Mouse (Mus musculus) hindbrain, embryonic 16.5 days (tissue): ENCODE results near the gene Cdkal1. TPM values are rescaled to one million over a fixed set of nuclear protein-coding genes. Genes with fewer than 3 reads are reported as not detected.
A peak's percentile ranks its signal among the peaks of the same experiment; 100 is the strongest.

Source experiments
- ATAC-seq: fragments of 200-750 bp; cut with Nextera tagmentation; 2 replicates; pipeline ENCODE4 v1.8.0; 2017; ENCODE audit warnings: moderate TSS enrichment, moderate library complexity
- H3K27ac ChIP-seq: fragments of 300-500 bp; sonication (generic); 2 replicates; pipeline ENCODE4 v1.5.1; 2014; ENCODE audit warnings: low read depth, mild to moderate bottlenecking, control low read depth, low read length, moderate library complexity
- H3K27me3 ChIP-seq: fragments of 300-500 bp; sonication (generic); replicated peaks from 2 replicates; pipeline ENCODE4 v1.6.1; 2014; ENCODE audit warnings: low read length; ENCODE audit not compliant: control insufficient read depth, insufficient read depth
- H3K36me3 ChIP-seq: fragments of 300-500 bp; sonication (generic); 2 replicates; pipeline ENCODE4 v1.6.1; 2014; ENCODE audit warnings: mild to moderate bottlenecking, low read length, moderate library complexity, mixed read lengths; ENCODE audit not compliant: control insufficient read depth, insufficient read depth
- H3K4me1 ChIP-seq: fragments of 300-500 bp; sonication (generic); 2 replicates; pipeline ENCODE4 v1.6.1; 2014; ENCODE audit warnings: low read depth, low read length; ENCODE audit not compliant: control insufficient read depth, insufficient read depth
- H3K4me2 ChIP-seq: fragments of 300-500 bp; sonication (generic); 2 replicates; pipeline ENCODE4 v1.6.1; 2014; ENCODE audit warnings: mild to moderate bottlenecking, low read length, control low read depth, moderate library complexity
- H3K4me3 ChIP-seq: fragments of 300-500 bp; sonication (generic); 2 replicates; pipeline ENCODE4 v1.5.1; 2014; ENCODE audit warnings: mild to moderate bottlenecking, low read length, control low read depth, moderate library complexity
- H3K9ac ChIP-seq: fragments of 300-500 bp; sonication (generic); 2 replicates; pipeline ENCODE4 v1.6.1; 2014; ENCODE audit warnings: low read depth, mild to moderate bottlenecking, control low read depth, low read length, moderate library complexity
- H3K9me3 ChIP-seq: fragments of 300-500 bp; sonication (generic); 2 replicates; pipeline ENCODE4 v1.6.1; 2014; ENCODE audit warnings: mild to moderate bottlenecking, low read length, moderate library complexity; ENCODE audit not compliant: control insufficient read depth
- WGBS: fragments of 180-500 bp; shearing (Covaris S2); extraction: QIAGEN DNeasy Blood & Tissue Kit; methylation state at CpG from one replicate; pipeline ENCODE4 v1.1.7; 2014; 5-methylcytosine and 5-hydroxymethylcytosine counted together
- polyA plus RNA-seq: library from polyadenylated mRNA; unstranded; fragments of >200 nt; fragmentation: Nextera tagmentation; extraction: Ambion mirVana; gene quantifications from 2 replicates; pipeline ENCODE4 v1.2.1, GENCODE M21; 2015

The Cdkal1 gene
- polyA plus RNA-seq, 1 experiment from 2014 or later: 19.4 TPM

DNA sequence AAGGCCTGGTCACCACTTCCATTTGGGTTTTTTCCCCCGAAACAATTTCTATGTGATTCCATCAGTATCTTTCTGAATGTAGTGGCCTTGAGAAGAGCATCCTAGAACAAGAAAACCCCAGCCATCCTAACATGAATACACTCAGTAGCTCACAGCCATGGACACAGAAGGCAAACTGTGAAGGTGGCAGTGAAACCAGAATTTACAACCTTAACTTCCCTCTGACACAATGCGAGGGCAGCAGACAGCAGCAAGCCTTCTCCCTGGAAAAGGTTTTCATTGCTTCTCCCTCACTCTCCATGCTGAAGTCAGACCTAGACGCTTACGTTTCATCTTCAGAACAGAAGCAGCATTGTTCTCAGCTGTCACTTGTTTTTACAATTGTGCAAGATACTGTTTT is 87.9 kb downstream of the Cdkal1 start:
- no peak overlapping the region for H3K27ac ChIP-seq
- no peak overlapping the region for H3K4me2 ChIP-seq

DNA sequence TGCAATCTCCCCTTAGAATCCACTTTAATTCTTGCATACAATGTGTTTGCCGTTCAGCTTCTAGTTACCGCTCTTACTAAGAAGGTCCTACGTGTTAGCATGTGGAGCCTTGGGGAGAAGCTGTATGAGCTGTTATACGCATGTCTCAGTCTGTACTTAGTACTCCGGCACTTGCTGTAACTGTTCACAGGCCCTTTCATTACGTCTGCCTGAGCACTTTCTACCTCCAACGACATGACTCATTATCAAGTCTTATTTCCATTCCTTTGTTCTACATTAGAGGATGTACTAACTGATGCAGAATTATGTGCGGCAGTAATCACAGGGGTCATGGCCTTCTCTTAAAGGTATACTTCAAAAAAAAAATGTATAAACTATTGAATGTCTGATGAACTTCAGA is 89.1 kb downstream of the Cdkal1 start:
- Histone ChIP-seq H3K4me3 (no peak overlapping the region), H3K9ac (no peak overlapping the region), H3K4me2 (no peak overlapping the region), H3K36me3 (no peaks in the 10 kb centered on the region), H3K4me1 (peaks cover 5% of the 10 kb centered on the region; the same call in 1 of the 2 replicates), H3K27me3 (no peaks in the 10 kb centered on the region), H3K27ac (no peak overlapping the region), H3K9me3 (no peaks in the 10 kb centered on the region)
- 60% methylated on average over 8 of the region's 8 CpGs for WGBS
- no peak for ATAC-seq

More for the DNA sequence above, 87.9 kb downstream of the Cdkal1 start:
- no peaks in the 10 kb centered on the region for H3K9me3 ChIP-seq
- H3K9ac ChIP-seq: no peak overlapping the region
- H3K27me3 ChIP-seq: no peaks in the 10 kb centered on the region
- ATAC-seq: no peak
- WGBS: 53% methylated on average over 4 of the region's 4 CpGs
- no peaks in the 10 kb centered on the region for H3K36me3 ChIP-seq
- peaks cover 5% of the 10 kb centered on the region; the same call in 1 of the 2 replicates for H3K4me1 ChIP-seq
- H3K4me3 ChIP-seq: no peak overlapping the region

DNA sequence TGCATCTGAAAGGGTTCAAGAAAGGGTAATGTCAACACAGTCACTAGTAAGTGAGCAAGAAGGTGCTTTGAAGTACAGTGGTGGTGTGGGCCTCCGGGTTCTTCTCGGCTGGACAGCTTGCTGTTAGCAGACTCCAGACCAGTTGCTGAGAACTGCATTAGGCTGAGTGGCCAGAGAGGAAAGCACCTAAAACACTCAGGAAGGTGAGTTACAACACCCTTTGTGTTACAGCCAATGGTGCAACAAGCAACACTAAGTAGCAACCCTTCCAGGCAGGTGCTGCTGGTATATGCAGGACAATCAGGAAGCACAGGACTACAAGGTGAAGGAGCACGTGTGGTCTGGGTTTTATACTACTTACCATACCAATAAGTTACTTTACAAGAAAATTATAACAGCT is 90.2 kb downstream of the Cdkal1 start:
- ATAC-seq: no peak
- no peak overlapping the region for H3K4me3 ChIP-seq

DNA sequence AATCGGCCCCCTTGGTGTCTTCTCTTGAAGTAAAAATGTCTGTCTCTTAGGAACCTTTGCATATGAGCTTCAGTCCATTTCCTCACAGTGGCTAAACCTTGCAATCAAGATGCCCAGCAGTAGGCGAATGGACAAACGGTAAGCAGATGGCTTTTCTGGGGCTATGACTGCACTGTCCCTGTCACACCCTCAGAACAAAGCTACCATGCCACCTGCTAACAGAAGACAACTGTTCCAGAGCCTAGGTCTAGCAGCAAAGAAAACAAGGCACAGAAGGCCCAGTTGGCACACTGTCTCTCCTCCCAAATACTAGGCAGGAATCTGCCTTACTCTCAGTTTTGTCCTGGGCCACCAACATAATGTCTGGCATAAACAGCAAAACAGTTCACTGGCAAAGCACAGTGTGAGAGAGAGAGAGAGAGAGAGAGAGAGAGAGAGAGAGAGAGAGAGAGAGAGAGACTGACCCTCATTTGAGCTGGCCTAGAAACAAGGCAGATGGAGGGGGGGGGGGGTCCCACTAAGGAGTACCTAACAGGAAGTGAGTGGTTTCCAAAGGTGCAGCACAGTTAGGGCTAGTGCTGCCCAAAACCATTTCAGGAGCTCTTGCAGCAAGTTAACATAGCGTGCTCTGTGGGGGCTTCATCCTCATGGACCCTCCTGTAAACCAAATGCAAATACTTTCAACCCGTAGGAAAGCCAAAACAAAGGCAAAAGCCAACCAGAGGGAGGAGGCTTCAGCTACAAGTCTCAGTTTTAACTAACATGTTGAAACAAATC is 95.6 kb downstream of the Cdkal1 start:
- Histone ChIP-seq H3K4me2 (no peak overlapping the region), H3K27me3 (no peaks in the 10 kb centered on the region), H3K9ac (no peak overlapping the region), H3K4me1 (no peaks in the 10 kb centered on the region), H3K4me3 (no peak overlapping the region), H3K36me3 (no peaks in the 10 kb centered on the region), H3K9me3 (no peaks in the 10 kb centered on the region), H3K27ac (peak overlapping the region; percentile 46)
- ATAC-seq: peak; percentile 88
- WGBS: 61% methylated on average over 5 of the region's 5 CpGs

More for the DNA sequence above, 90.2 kb downstream of the Cdkal1 start:
- Histone ChIP-seq H3K4me2 (no peak overlapping the region), H3K9ac (no peak overlapping the region), H3K36me3 (no peaks in the 10 kb centered on the region), H3K9me3 (no peaks in the 10 kb centered on the region), H3K27ac (no peak overlapping the region), H3K27me3 (no peaks in the 10 kb centered on the region), H3K4me1 (peaks cover 5% of the 10 kb centered on the region; the same call in 1 of the 2 replicates)
- whole genome bisulfite sequencing: 90% methylated on average over 3 of the region's 3 CpGs

DNA sequence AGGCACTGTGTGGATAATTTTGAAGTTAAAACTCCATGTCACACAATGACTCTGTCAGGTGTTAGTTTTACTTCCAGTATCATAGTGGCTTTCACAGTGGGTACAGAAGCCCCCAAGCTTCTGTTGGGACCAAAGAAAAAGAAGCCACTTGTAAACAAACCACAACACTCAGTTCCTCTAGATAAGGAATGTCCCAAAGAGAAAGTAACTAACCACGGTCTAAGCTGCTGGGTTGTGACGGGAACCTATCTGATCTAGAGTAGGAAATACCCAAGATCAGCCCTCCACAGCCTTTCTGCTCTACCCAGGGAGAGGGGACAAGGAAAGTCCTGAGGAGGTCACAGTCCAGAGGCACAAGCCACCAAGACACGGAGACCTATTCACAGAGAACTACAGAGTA is 99.4 kb downstream of the Cdkal1 start:
- ATAC-seq: no peak
- Histone ChIP-seq H3K27me3 (no peaks in the 10 kb centered on the region), H3K36me3 (no peaks in the 10 kb centered on the region), H3K4me2 (no peak overlapping the region), H3K9me3 (no peaks in the 10 kb centered on the region), H3K9ac (no peak overlapping the region), H3K27ac (no peak overlapping the region), H3K4me1 (no peaks in the 10 kb centered on the region), H3K4me3 (no peak overlapping the region)
- WGBS: 82% methylated on average over 3 of the region's 3 CpGs

DNA sequence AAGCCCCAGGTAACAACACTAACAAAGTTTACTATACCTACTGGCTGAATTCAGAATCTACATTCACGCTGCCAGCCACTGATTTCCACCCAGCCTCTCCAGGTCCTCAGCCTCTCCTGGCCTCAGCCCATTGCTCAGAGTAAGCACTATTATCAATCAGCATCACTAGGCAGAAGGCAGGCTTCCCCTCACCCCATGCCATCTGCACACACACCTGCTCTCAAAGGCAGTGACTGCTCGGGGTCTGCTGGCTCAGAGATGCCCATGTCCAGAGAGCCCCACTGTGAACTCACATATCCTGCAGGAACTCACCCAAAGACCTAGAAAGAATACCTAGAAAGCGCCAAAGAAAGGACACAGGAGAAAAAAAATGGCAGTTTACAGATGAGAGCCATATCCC is 102.2 kb downstream of the Cdkal1 start:
- Histone ChIP-seq H3K27ac (no peak overlapping the region), H3K27me3 (no peaks in the 10 kb centered on the region), H3K9ac (no peak overlapping the region), H3K4me3 (no peak overlapping the region), H3K4me1 (no peaks in the 10 kb centered on the region), H3K4me2 (no peak overlapping the region), H3K9me3 (no peaks in the 10 kb centered on the region), H3K36me3 (no peaks in the 10 kb centered on the region)
- 74% methylated on average over 3 of the region's 3 CpGs for WGBS
- peak; percentile 68 for ATAC-seq

DNA sequence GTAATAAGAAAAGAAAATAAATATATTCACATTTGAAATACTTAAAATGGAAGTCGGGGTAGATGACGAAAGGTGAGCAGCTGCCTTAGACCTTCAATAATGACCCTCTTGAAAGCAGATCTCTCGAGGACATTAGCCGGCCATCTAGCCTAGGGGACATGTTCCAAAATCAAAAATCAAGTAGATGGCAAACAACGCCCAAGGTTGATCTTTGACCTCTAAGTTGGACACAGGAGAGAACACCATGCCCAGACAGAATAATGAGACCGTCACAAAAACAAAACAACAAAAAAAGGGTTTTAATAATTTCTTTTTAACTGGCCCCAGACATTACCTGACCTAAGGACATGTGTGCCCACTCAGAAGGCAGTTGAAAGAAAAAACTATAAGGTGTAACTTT is 103.4 kb downstream of the Cdkal1 start:
- ATAC-seq: no peak
- no peak overlapping the region for H3K4me3 ChIP-seq
- H3K4me1 ChIP-seq: no peaks in the 10 kb centered on the region
- H3K27ac ChIP-seq: no peak overlapping the region
- H3K27me3 ChIP-seq: no peaks in the 10 kb centered on the region
- no peak overlapping the region for H3K9ac ChIP-seq
- H3K4me2 ChIP-seq: no peak overlapping the region
- H3K9me3 ChIP-seq: no peaks in the 10 kb centered on the region
- no peaks in the 10 kb centered on the region for H3K36me3 ChIP-seq
- 94% methylated on average over 6 of the region's 6 CpGs for WGBS

DNA sequence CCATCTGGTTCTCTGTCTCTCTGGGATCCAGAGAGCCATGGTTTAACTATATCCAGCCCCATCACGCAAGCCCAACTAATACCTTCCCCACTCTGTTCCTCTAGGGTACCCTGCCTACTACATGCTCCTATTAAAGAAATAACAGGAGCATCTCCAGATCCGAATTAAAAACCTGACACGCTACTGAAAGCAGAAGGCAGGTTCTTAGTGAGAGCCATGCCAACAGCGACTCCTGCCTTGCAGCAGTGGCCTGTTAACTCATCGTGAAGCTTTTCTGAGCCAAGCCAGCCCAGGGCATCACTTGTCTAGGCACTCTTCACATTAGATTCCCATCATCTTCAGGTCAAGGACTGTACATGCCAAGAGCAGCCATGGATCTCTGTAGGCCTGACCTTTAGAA is 104.3 kb downstream of the Cdkal1 start:
- H3K9ac ChIP-seq: no peak overlapping the region
- H3K27ac ChIP-seq: no peak overlapping the region
- H3K4me2 ChIP-seq: no peak overlapping the region
- no peaks in the 10 kb centered on the region for H3K27me3 ChIP-seq
- H3K9me3 ChIP-seq: no peaks in the 10 kb centered on the region
- H3K36me3 ChIP-seq: no peaks in the 10 kb centered on the region
- H3K4me3 ChIP-seq: no peak overlapping the region
- ATAC-seq: no peak
- 91% methylated on average over 5 of the region's 5 CpGs for WGBS
- no peaks in the 10 kb centered on the region for H3K4me1 ChIP-seq

DNA sequence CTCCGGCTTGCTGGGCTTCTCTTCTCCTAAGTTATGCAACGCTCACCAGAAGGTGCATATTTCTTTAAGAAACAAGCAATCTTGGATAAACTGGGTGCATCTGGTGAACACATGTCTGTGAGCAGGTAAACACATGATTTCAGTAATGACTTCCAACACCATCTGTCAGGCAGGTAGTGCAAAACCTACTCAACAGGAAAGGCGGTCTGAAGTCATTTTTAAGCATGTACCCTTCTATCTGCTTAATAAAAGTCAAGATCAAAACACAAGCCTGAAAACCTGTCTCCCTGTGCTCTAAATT is 108.2 kb downstream of the Cdkal1 start:
- 79% methylated on average over 3 of the region's 3 CpGs for WGBS
- no peaks in the 10 kb centered on the region for H3K4me1 ChIP-seq

More for the DNA sequence above, 108.2 kb downstream of the Cdkal1 start:
- no peaks in the 10 kb centered on the region for H3K36me3 ChIP-seq
- no peaks in the 10 kb centered on the region for H3K27me3 ChIP-seq
- H3K9me3 ChIP-seq: no peaks in the 10 kb centered on the region
- no peak for ATAC-seq
- no peak overlapping the region for H3K9ac ChIP-seq
- H3K4me2 ChIP-seq: no peak overlapping the region
- H3K27ac ChIP-seq: no peak overlapping the region
- H3K4me3 ChIP-seq: no peak overlapping the region
